In the genomic region with DNA sequence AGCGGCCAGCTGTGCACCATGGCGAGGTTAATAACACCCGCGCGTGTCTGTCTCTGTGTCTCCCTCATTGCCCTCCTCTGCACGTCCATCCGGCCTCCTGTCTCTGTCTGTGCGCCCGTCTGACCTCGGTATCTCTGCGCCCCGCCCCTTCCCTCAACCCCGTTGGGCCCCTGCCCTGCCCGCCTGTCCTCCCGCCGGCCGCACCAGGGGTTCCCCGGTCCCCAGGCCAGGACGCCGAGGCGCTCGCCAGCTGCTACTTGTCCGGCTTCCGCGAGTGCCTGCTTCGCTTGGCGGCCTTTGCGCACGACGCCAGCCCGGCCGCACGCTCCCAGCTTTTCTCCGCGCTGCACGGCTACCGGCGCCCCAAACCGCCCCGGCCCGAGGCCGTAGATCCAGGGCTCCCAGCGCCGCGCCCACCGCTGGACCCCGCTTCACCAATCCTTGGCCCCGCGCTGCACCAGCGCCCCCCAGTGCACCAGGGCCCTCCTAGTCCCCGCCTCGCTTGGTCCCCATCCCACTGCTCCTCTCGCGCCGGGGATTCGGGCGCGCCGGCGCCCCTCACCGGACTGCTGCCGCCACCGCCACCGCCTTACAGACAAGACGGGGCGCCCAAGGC, we compare ENCODE assay signal across 8 mouse cellular contexts. TPM values are rescaled to one million over a fixed set of nuclear protein-coding genes. Genes with fewer than 3 reads are reported as not detected.
DNase-seq lines count a peak whose midpoint lies in the region.

TSS of gene 9130213A22Rik (minus strand) at position 254 of the 616 bp plus-strand sequence.

- intact Hi-C loops in left cerebral cortex, postnatal 25 days (cut with DNase I), result loop anchor here (1.0 to 5.0 kb wide), 4 partner anchors 24 to 59 kb away; partner anchors contain the start of gene Vamp2

- DNase-seq in T-cell, adult 2 months (ENCODE audit: low spot score), result peak; percentile 58
- DNase-seq in cerebellum, postnatal 36 days, result peak; percentile 77 to 81
- DNase-seq in gastrocnemius, adult 8-10 months (ENCODE audit: low spot score in 2 of 2), result peak; percentile 83 to 88
- peak; percentile 77 for DNase-seq in induced T-regulatory cell, adult 2 months (ENCODE audit: low read depth)
- peak; percentile 86 to 89 for DNase-seq in left cerebral cortex, postnatal 25 days (ENCODE audit: low spot score in 2 of 2)
- peak; percentile 84 for DNase-seq in mesoderm, embryonic 11.5 days (ENCODE audit: low read depth, low spot score)
- DNase-seq in right cerebral cortex, postnatal 4 days, result peak; percentile 86
- DNase-seq in yolk sac, embryonic 10.5 days (ENCODE audit: low spot score), result peak; percentile 89

RNA-seq across cellular contexts. Expression of gene 9130213A22Rik, which starts in this region (rescaled TPM):
- under 1 TPM in 1 of 4 experiments, not detected in 3; 0.18 TPM for total RNA-seq in gastrocnemius, adult 8-10 months (2022)
- 1 to 10 TPM in 1 of 2 experiments, under 1 TPM in 1; 0.44 to 1.1 TPM for total RNA-seq in left cerebral cortex, postnatal 25 days (2021)

Comparison
In these comparisons a context has a peak if more than half of its experiments do, and no peak if none do; other contexts are left out.
1. Peak in every context shown above with its lines: DNase-seq.
2. Peak in DNase-seq in gastrocnemius, adult 8-10 months; RNA of the gene not detected or under 1 TPM.